Mouse (Mus musculus) cortical plate, adult 2 months (tissue): ENCODE measurements at regions not wholly inside any gene's neighbourhood (a gene's known extent, or its start where the extent isn't known, plus 50 kb on each side); places are given as distances from the start of the nearest gene placed in this dataset.

ENCODE experiments used
- H3K27ac ChIP-seq: fragments of 200-500 bp; 2 replicates; pipeline ENCODE4 v1.5.1; 2012; ENCODE audit warnings: low read length, control low read depth, inconsistent platforms; ENCODE audit not compliant: insufficient read depth
- H3K4me1 ChIP-seq: fragments of 200-500 bp; 2 replicates; pipeline ENCODE4 v1.6.1; 2011; ENCODE audit warnings: low read length; ENCODE audit not compliant: control insufficient read depth, insufficient read depth
- H3K4me3 ChIP-seq: fragments of 200-500 bp; 2 replicates; pipeline ENCODE4 v1.5.1; 2011; ENCODE audit warnings: mild to moderate bottlenecking, low read length, control low read depth; ENCODE audit not compliant: insufficient read depth
- CTCF ChIP-seq: fragments of 200-500 bp; IDR thresholded peaks from 2 replicates; pipeline ENCODE4 v1.5.1; 2011; ENCODE audit warnings: mild to moderate bottlenecking, control low read depth, low read length; ENCODE audit not compliant: insufficient read depth; ENCODE audit errors: extremely low read depth
- POLR2A ChIP-seq: fragments of 200-500 bp; IDR thresholded peaks from 2 replicates; pipeline ENCODE4 v1.6.1; 2011; ENCODE audit warnings: mild to moderate bottlenecking, low read length, control low read depth; ENCODE audit not compliant: insufficient read depth; ENCODE audit errors: extremely low read depth

GRCm38 (mm10) chr11:26793928-26794628, 200.3 kb upstream of the Vrk2 start:
- H3K27ac ChIP-seq: no peak overlapping the region
- no peak for TF ChIP-seq CTCF
- no peak for TF ChIP-seq POLR2A

GRCm38 (mm10) chr11:26789281-26789680, 195.5 kb upstream of the Vrk2 start:
- Histone ChIP-seq H3K4me1 (no peaks in the 10 kb centered on the region), H3K27ac (no peak overlapping the region), H3K4me3 (no peak overlapping the region)
- TF ChIP-seq CTCF (no peak), POLR2A (no peak)

More at GRCm38 (mm10) chr11:26793928-26794628, 200.3 kb upstream of the Vrk2 start:
- Histone ChIP-seq H3K4me1 (no peaks in the 10 kb centered on the region), H3K4me3 (no peak overlapping the region)

- no peak for TF ChIP-seq POLR2A
- peak; percentile 44; the same call in 1 of the 2 replicates for TF ChIP-seq CTCF
- no peaks in the 10 kb centered on the region for H3K4me1 ChIP-seq
- no peak overlapping the region for H3K27ac ChIP-seq
- H3K4me3 ChIP-seq: no peak overlapping the region
Measured at GRCm38 (mm10) chr11:26785164-26785563, 191.4 kb upstream of the Vrk2 start.

GRCm38 (mm10) chr11:26773122-26773796, 179.5 kb upstream of the Vrk2 start:
- H3K4me1 ChIP-seq: no peaks in the 10 kb centered on the region
- no peak overlapping the region for H3K4me3 ChIP-seq
- no peak for TF ChIP-seq CTCF
- no peak for TF ChIP-seq POLR2A
- no peak overlapping the region for H3K27ac ChIP-seq

- TF ChIP-seq POLR2A (no peak), CTCF (no peak)
- Histone ChIP-seq H3K27ac (no peak overlapping the region), H3K4me1 (no peaks in the 10 kb centered on the region), H3K4me3 (no peak overlapping the region)
Measured at GRCm38 (mm10) chr11:26755576-26755975, 161.8 kb upstream of the Vrk2 start.

GRCm38 (mm10) chr11:26753616-26754015, 159.8 kb upstream of the Vrk2 start:
- Histone ChIP-seq H3K4me1 (no peaks in the 10 kb centered on the region), H3K27ac (no peak overlapping the region), H3K4me3 (no peak overlapping the region)
- no peak for TF ChIP-seq POLR2A
- TF ChIP-seq CTCF: no peak

- Histone ChIP-seq H3K27ac (no peak overlapping the region), H3K4me1 (no peaks in the 10 kb centered on the region), H3K4me3 (no peak overlapping the region)
- no peak for TF ChIP-seq POLR2A
- no peak for TF ChIP-seq CTCF
Measured at GRCm38 (mm10) chr11:26742235-26742634, 148.4 kb upstream of the Vrk2 start.

- H3K27ac ChIP-seq: no peak overlapping the region
- TF ChIP-seq POLR2A (no peak), CTCF (no peak)
- H3K4me1 ChIP-seq: no peaks in the 10 kb centered on the region
- H3K4me3 ChIP-seq: no peak overlapping the region
Measured at GRCm38 (mm10) chr11:26739732-26740131, 145.9 kb upstream of the Vrk2 start.

GRCm38 (mm10) chr11:26726969-26727368, 133.2 kb upstream of the Vrk2 start:
- Histone ChIP-seq H3K4me1 (no peaks in the 10 kb centered on the region), H3K4me3 (no peak overlapping the region), H3K27ac (no peak overlapping the region)
- TF ChIP-seq CTCF (no peak), POLR2A (no peak)
